Mouse (Mus musculus): ENCODE measurements around the gene Ifitm10. TPM values are rescaled to one million over a fixed set of nuclear protein-coding genes. Genes with fewer than 3 reads are reported as not detected.

The Ifitm10 gene
- polyA plus RNA-seq, 1 experiment from 2014 or later: 1.8 TPM

DNA sequence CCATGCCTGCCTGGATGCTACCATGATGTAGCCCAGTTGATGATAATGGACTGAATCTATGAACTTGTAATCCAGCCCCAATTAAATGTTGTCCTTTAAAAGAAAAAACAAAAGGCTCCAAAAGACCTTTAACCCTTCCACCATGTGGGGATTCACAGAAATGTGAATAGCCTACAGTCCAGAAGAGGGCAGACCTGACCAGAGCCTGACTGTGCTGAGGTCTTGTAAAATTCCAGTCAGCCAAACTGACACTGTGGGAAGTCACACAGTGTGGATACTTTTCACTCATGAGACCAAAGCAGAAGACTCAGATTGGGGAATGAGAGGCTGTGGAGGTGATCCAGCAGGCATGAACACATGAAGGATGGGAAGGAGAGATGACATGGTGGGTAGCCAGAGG is 12.8 kb downstream of the Ifitm10 start:
- Histone ChIP-seq H3K4me3 (replicated peaks) (no peak overlapping the region), H3K4me1 (replicated peaks) (peaks cover 23% of the 10 kb centered on the region), H3K36me3 (no peaks in the 10 kb centered on the region), H3K9ac (no peak overlapping the region), H3K4me2 (no peak overlapping the region), H3K9me3 (replicated peaks) (no peaks in the 10 kb centered on the region), H3K27ac (no peak overlapping the region), H3K27me3 (no peaks in the 10 kb centered on the region)
- no peak for ATAC-seq (ENCODE audit: low read depth)
- no peak for DNase-seq

DNA sequence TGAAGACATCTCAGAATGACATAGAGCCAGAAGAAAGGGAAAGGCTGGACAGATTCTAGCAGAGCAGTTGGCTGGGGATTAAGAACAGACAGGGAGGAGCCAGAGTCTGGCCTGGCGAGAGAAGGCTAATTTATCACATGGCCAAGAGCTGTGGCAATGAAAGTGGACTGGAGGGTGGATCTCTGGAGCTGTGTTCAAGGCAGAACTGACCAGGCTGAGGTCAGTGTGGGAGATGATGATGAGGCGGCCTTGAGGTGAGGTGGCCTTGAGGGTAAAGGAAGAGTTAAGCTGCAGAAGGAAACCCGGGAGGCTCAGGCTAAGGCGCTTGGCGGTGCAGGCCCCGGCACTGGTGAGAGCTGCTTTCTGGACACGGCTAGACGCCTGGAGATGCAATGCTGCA is 14.4 kb downstream of the Ifitm10 start:
- Histone ChIP-seq H3K27me3 (no peaks in the 10 kb centered on the region), H3K27ac (peak overlapping the region; percentile 40), H3K4me2 (no peak overlapping the region), H3K4me1 (replicated peaks) (peaks cover 39% of the 10 kb centered on the region), H3K36me3 (no peaks in the 10 kb centered on the region), H3K4me3 (replicated peaks) (no peak overlapping the region), H3K9ac (no peak overlapping the region), H3K9me3 (replicated peaks) (no peaks in the 10 kb centered on the region)
- DNase-seq: no peak
- WGBS (ENCODE audit: insufficient replicate concordance): 66% methylated on average over 8 of the region's 8 CpGs
- no peak for ATAC-seq (ENCODE audit: low read depth)

DNA sequence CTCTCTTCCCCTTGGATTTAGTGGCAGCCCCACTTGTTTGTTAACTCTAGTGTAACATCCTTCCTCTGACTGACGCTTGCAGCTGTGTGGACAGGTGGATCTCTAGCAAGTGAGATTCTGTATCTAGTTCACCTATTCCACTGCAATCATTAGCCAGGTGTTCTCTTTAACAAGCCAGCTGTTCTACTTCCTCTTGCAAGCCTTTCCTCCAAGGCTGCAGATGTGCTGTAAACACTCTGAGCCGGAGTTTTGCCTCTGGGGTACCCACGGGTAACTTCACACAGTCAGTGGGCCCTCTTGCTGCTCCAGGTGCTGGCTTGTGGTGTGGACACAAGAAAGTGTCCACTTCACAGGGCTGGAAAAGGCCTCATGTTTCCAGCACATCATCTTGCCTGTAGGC is 16.0 kb downstream of the Ifitm10 start:
- Histone ChIP-seq H3K4me3 (replicated peaks) (no peak overlapping the region), H3K36me3 (no peaks in the 10 kb centered on the region), H3K9me3 (replicated peaks) (no peaks in the 10 kb centered on the region), H3K4me2 (no peak overlapping the region), H3K4me1 (replicated peaks) (peaks cover 55% of the 10 kb centered on the region), H3K27me3 (no peaks in the 10 kb centered on the region), H3K9ac (no peak overlapping the region), H3K27ac (no peak overlapping the region)
- 59% methylated on average over 3 of the region's 3 CpGs for WGBS (ENCODE audit: insufficient replicate concordance)
- ATAC-seq (ENCODE audit: low read depth) (no peak), DNase-seq (no peak)

DNA sequence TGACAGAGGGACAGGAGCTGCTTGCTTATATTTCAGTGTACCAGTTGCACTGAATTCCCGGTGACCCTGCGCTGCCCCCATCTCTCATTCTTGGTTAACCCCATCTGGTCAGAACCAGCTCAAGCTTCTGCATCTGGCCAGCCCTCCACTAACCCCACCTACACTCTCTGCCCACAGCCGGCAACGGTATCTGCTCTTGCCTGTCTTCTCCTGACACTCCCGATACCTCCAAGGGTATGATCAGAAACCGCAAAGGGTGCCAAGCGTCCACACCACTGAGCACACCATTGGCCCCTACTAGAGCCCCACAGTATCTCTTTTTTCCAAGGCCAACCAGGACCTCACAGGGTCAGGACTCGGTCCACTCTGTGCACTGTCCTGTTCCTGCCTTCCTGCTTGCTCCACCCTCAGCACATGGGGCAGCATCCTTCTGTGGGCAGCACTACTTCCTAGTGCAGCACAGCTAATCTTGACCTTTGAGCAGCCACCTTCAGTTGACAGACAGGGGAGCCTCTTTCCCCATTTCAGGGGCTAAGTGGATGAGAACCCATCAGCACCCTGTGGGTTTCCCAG is 18.8 kb downstream of the Ifitm10 start:
- WGBS (ENCODE audit: insufficient replicate concordance): 16% methylated on average over 8 of the region's 8 CpGs
- Histone ChIP-seq H3K27ac (peak overlapping the region; percentile 88), H3K4me3 (replicated peaks) (0 out of 2 replicates have a peak overlapping the region, but pooled peaks have one; percentile 21), H3K36me3 (no peaks in the 10 kb centered on the region), H3K4me2 (peak overlapping the region; percentile 59), H3K4me1 (replicated peaks) (peaks cover 74% of the 10 kb centered on the region), H3K27me3 (no peaks in the 10 kb centered on the region), H3K9ac (peak overlapping the region; percentile 66), H3K9me3 (replicated peaks) (no peaks in the 10 kb centered on the region)
- ATAC-seq (ENCODE audit: low read depth): peak; percentile 90
- DNase-seq: peak; percentile 68

DNA sequence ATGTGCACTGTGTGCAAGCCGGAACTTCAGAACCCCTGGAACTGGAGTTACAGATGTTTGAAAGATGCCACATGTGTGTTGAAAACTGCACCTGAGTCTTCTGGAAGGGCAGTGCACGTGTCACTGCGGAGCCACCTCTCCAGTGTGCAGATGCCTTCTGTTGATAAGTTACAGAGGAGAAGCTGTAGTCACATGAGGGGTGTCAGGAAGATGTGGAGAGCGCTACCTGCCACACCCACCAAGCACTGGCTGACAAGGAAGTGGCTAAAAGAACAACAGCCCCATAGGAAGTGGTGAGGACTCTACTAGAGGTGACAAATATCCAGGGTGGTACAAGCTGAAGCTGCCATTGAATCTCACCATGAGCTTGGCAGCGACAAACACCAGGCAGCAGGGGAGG is 19.7 kb downstream of the Ifitm10 start:
- Histone ChIP-seq H3K9me3 (replicated peaks) (no peaks in the 10 kb centered on the region), H3K4me2 (peak overlapping the region; percentile 59), H3K27me3 (no peaks in the 10 kb centered on the region), H3K27ac (peak overlapping the region; percentile 88), H3K9ac (peak overlapping the region; percentile 66), H3K36me3 (no peaks in the 10 kb centered on the region), H3K4me1 (replicated peaks) (peaks cover 74% of the 10 kb centered on the region), H3K4me3 (replicated peaks) (peak overlapping the region; percentile 21)
- WGBS (ENCODE audit: insufficient replicate concordance): 19% methylated on average over 5 of the region's 5 CpGs
- peak; percentile 74 for DNase-seq
- peak; percentile 82 for ATAC-seq (ENCODE audit: low read depth)

DNA sequence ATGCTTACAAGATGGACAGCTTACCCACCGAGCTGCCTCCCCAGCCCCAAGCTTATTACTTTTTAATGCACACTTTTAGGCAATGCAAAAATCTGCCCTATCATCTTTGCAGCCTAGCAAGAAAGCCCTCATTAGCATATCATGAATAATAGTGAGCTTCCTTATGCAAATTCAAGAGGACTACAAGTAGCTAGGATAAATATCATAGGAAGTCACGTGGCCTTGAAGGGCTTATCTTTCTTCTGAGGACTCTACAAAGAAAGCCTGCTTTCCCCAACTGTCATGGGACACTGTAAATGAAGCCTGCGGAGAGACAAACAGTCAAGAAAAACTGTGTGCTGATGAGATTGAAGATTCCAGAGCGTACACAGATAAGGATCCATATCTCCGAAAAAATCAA is 22.0 kb downstream of the Ifitm10 start:
- WGBS (ENCODE audit: insufficient replicate concordance): 34% methylated on average over 5 of the region's 5 CpGs
- no peak overlapping the region for H3K4me2 ChIP-seq
- no peak for ATAC-seq (ENCODE audit: low read depth)
- H3K4me1 ChIP-seq (replicated peaks): peaks cover 84% of the 10 kb centered on the region
- no peak overlapping the region for H3K4me3 ChIP-seq (replicated peaks)
- H3K27me3 ChIP-seq: no peaks in the 10 kb centered on the region
- no peak for DNase-seq
- no peaks in the 10 kb centered on the region for H3K9me3 ChIP-seq (replicated peaks)
- H3K9ac ChIP-seq: no peak overlapping the region
- peak overlapping the region; percentile 88 for H3K27ac ChIP-seq
- H3K36me3 ChIP-seq: no peaks in the 10 kb centered on the region

DNA sequence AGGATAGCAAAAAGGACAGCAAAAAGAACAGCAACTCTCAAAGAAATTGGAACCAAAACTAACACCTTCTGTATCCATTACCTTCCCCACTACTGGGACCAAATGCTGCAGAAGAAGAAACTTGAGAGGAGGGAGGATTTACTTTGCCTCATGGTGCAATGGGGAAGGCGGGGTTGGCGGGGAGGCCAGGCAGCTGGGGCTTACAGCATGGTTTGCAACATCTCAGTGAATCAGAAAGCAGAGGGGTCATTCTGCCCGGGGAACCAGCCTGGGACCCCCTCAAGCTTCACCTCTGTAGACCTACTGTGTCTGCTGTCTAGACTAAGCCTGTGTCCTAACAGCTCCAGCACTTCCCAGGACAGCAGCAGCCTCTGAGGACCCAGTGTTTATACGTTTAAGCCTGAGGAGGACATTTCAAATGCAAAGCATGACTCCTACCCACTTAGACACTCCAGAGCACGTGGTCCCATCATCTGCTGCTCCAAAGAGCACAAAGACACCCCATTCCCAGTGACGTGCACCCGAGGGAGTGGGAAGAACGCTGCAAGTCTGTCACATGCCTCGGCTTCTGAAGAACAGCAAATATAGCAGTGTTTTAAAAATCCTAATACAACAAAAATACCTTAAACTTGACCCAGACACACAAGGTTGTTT is 24.1 kb downstream of the Ifitm10 start:
- Histone ChIP-seq H3K4me2 (no peak overlapping the region), H3K27me3 (no peaks in the 10 kb centered on the region), H3K27ac (no peak overlapping the region), H3K9me3 (replicated peaks) (no peaks in the 10 kb centered on the region), H3K9ac (no peak overlapping the region), H3K4me1 (replicated peaks) (peaks cover 71% of the 10 kb centered on the region), H3K4me3 (replicated peaks) (no peak overlapping the region), H3K36me3 (no peaks in the 10 kb centered on the region)
- WGBS (ENCODE audit: insufficient replicate concordance): 58% methylated on average over 9 of the region's 9 CpGs
- ATAC-seq (ENCODE audit: low read depth) (no peak), DNase-seq (no peak)

DNA sequence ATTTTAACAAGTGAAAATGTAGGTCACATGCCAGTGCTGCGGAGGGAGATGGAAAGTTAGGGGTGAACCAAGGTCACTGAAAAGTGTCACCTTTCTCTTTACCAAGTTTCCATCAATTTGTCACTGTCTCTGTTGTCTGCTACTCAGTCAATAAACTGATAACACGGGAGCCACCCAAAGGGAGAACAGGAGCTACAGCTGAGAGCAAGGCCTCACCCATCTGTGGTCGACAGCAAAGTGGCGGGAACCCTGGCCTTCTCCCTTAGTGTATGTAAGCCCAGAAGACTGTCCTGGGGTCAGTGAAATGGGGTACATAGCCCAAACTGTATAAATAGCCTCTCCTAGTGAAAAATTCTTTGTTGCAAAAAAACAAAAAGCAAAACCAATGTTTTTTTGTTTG is 26.0 kb downstream of the Ifitm10 start:
- H3K4me1 ChIP-seq (replicated peaks): peaks cover 52% of the 10 kb centered on the region
- peak overlapping the region; percentile 10; the same call in 1 of the 2 replicates for H3K9ac ChIP-seq
- peak; percentile 83 for ATAC-seq (ENCODE audit: low read depth)
- no peaks in the 10 kb centered on the region for H3K9me3 ChIP-seq (replicated peaks)
- 29% methylated on average over 4 of the region's 4 CpGs for WGBS (ENCODE audit: insufficient replicate concordance)
- no peak overlapping the region for H3K4me3 ChIP-seq (replicated peaks)
- no peak overlapping the region for H3K4me2 ChIP-seq
- no peaks in the 10 kb centered on the region for H3K36me3 ChIP-seq
- no peaks in the 10 kb centered on the region for H3K27me3 ChIP-seq
- H3K27ac ChIP-seq: peak overlapping the region; percentile 66
- no peak for DNase-seq

DNA sequence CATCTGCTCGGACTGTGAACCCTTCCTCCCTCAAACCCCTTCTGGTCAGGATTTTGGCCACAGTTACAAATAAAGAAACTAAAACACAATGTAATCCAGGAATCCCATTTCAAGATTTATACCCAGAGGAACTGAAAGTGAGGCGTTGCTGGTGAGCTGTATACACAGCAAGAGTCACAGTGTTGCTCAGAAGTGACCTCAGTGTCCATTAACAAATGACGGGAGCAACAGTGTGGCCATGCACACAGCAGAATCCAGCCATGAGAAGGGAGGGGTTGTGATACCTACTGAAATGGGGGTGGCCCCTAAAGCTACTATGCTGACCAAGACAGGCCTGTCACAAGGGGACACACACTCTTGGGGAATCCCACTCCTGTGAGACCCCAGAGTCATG is 31.3 kb downstream of the Ifitm10 start:
- H3K4me2 ChIP-seq: no peak overlapping the region
- ATAC-seq (ENCODE audit: low read depth) (peak; percentile 36; the same call in 1 of the 2 replicates), DNase-seq (no peak)
- peaks cover 31% of the 10 kb centered on the region for H3K4me1 ChIP-seq (replicated peaks)
- H3K27ac ChIP-seq: peak overlapping the region; percentile 34; the same call in 1 of the 2 replicates
- 56% methylated on average over 3 of the region's 3 CpGs for WGBS (ENCODE audit: insufficient replicate concordance)
- no peak overlapping the region for H3K4me3 ChIP-seq (replicated peaks)
- no peaks in the 10 kb centered on the region for H3K36me3 ChIP-seq
- H3K9me3 ChIP-seq (replicated peaks): no peaks in the 10 kb centered on the region
- no peaks in the 10 kb centered on the region for H3K27me3 ChIP-seq
- no peak overlapping the region for H3K9ac ChIP-seq

DNA sequence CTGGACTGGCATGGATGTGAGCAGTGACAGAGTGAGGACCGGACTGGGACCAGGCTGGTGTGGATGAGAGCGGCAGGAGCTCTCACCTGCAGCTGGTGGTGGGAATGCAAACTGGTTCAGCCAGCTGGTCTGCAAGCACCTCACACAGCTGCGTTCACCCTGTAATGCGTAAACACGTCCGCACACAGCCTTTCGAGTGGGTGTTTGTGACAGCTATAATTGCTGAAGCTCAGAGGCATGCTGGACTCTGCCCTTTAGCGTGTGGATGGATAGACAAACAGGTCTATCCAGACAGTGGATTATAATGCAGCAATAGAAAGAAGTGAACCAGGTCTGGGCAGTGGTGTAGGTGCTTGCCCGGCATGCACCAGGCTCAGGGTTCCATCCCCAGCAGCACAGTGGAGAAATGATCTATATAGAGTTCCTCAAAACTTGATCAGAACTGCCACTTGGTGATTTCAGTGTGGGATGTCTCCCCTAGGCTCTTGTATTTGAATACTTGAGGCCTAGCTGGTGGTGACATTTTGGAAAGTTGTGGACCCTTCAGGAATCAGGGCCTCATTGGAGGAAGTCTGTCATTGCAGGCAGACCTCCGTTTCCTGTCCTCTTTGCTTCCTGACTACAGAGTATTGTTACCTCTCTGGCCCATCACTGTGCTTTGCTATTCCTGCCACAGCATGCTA is 31.8 kb downstream of the Ifitm10 start:
- Histone ChIP-seq H3K9ac (no peak overlapping the region), H3K36me3 (no peaks in the 10 kb centered on the region), H3K4me3 (replicated peaks) (no peak overlapping the region), H3K27ac (0 out of 2 replicates have a peak overlapping the region, but pooled peaks have one; percentile 34), H3K4me1 (replicated peaks) (peaks cover 28% of the 10 kb centered on the region), H3K27me3 (no peaks in the 10 kb centered on the region), H3K4me2 (no peak overlapping the region), H3K9me3 (replicated peaks) (no peaks in the 10 kb centered on the region)
- DNase-seq (no peak), ATAC-seq (ENCODE audit: low read depth) (no peak)
- 68% methylated on average over 10 of the region's 10 CpGs for WGBS (ENCODE audit: insufficient replicate concordance)

DNA sequence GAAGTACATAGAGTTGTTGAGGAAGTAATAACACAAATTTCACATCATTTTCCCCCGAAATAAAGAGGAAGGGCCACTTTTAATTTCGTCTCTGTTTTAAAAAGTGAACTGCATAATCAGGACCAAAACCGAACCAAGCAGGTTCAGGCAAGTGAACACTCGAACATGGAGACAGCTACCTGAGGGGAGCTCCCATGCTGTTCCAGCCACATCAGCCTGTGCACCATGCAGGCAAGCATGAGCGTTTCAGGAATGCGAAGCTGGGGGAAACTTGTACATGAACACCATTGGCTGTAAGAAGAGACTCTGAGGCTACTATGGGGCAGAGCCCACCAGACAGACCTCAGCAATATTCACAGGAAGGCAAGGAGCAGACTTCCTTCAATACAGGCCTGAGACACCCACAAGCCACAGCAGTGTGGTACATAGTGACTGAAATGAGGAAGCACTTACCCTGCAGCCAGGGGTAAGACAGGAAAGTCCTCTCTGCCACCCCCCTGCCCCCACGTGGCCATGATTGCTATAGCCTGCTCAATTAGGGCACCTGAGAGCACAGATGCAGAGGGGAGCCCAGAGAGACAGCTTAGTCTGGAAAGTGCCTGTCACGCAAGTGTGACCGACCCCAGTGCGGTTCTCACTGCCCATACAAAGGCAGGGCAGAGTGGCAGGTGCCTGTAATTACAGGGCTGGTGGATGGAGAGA is 33.1 kb downstream of the Ifitm10 start:
- H3K9ac ChIP-seq: peak overlapping the region; percentile 8; the same call in 1 of the 2 replicates
- H3K27me3 ChIP-seq: no peaks in the 10 kb centered on the region
- 35% methylated on average over 10 of the region's 10 CpGs for WGBS (ENCODE audit: insufficient replicate concordance)
- H3K36me3 ChIP-seq: no peaks in the 10 kb centered on the region
- no peak overlapping the region for H3K4me3 ChIP-seq (replicated peaks)
- no peak overlapping the region for H3K4me2 ChIP-seq
- DNase-seq (no peak), ATAC-seq (ENCODE audit: low read depth) (peak; percentile 57)
- H3K9me3 ChIP-seq (replicated peaks): no peaks in the 10 kb centered on the region
- H3K4me1 ChIP-seq (replicated peaks): peaks cover 24% of the 10 kb centered on the region
- peak overlapping the region; percentile 15; the same call in 1 of the 2 replicates for H3K27ac ChIP-seq
